Mouse (Mus musculus): ENCODE measurements at regions not wholly inside any gene's neighbourhood (a gene's known extent, or its start where the extent isn't known, plus 50 kb on each side); places are given as distances from the start of the nearest gene placed in this dataset.

GRCm38 (mm10) chr4:83915871-83916270 lies 390.5 kb downstream of the Ccdc171 start:
- no peak for DNase-seq (ENCODE audit: low read depth, low spot score)

GRCm38 (mm10) chr4:83917009-83917408 lies 391.7 kb downstream of the Ccdc171 start:
- no peak for DNase-seq (ENCODE audit: low read depth, low spot score)

- no peak for DNase-seq (ENCODE audit: low read depth, low spot score)
Measured at GRCm38 (mm10) chr4:83918093-83918492, 392.7 kb downstream of the Ccdc171 start.

GRCm38 (mm10) chr4:83919041-83919440 lies 393.7 kb downstream of the Ccdc171 start:
- DNase-seq (ENCODE audit: low read depth, low spot score): peak; percentile 13

GRCm38 (mm10) chr4:83925118-83925842 lies 399.9 kb downstream of the Ccdc171 start:
- DNase-seq (ENCODE audit: low read depth, low spot score): no peak

GRCm38 (mm10) chr4:83926195-83926731 lies 400.9 kb downstream of the Ccdc171 start:
- DNase-seq (ENCODE audit: low read depth, low spot score): no peak

- DNase-seq (ENCODE audit: low read depth, low spot score): no peak
Measured at GRCm38 (mm10) chr4:83931897-83932654, 406.7 kb downstream of the Ccdc171 start.

- DNase-seq (ENCODE audit: low read depth, low spot score): no peak
Measured at GRCm38 (mm10) chr4:83941693-83942092, 416.3 kb downstream of the Ccdc171 start.

- no peak for DNase-seq (ENCODE audit: low read depth, low spot score)
Measured at GRCm38 (mm10) chr4:83949612-83950011, 424.3 kb downstream of the Ccdc171 start.

GRCm38 (mm10) chr4:83950809-83951409 lies 425.6 kb downstream of the Ccdc171 start:
- DNase-seq (ENCODE audit: low read depth, low spot score): no peak

- no peak for DNase-seq (ENCODE audit: low read depth, low spot score)
Measured at GRCm38 (mm10) chr4:83956252-83956904, 431.0 kb downstream of the Ccdc171 start.

GRCm38 (mm10) chr4:83957217-83957692 lies 431.9 kb downstream of the Ccdc171 start:
- no peak for DNase-seq (ENCODE audit: low read depth, low spot score)

- no peak for DNase-seq (ENCODE audit: low read depth, low spot score)
Measured at GRCm38 (mm10) chr4:83966898-83967297, 441.6 kb downstream of the Ccdc171 start.

- DNase-seq (ENCODE audit: low read depth, low spot score): peak; percentile 4
Measured at GRCm38 (mm10) chr4:83973162-83973561, 447.8 kb downstream of the Ccdc171 start.

- DNase-seq (ENCODE audit: low read depth, low spot score): peak; percentile 2
Measured at GRCm38 (mm10) chr4:83974214-83975012, 449.1 kb downstream of the Ccdc171 start.

GRCm38 (mm10) chr4:83975569-83975968 lies 450.2 kb downstream of the Ccdc171 start:
- no peak for DNase-seq (ENCODE audit: low read depth, low spot score)

GRCm38 (mm10) chr4:83976067-83976466 lies 450.7 kb downstream of the Ccdc171 start:
- DNase-seq (ENCODE audit: low read depth, low spot score): no peak

GRCm38 (mm10) chr4:83979088-83979487 lies 453.7 kb downstream of the Ccdc171 start:
- no peak for DNase-seq (ENCODE audit: low read depth, low spot score)

GRCm38 (mm10) chr4:83984671-83985391 lies 459.5 kb downstream of the Ccdc171 start:
- DNase-seq (ENCODE audit: low read depth, low spot score): no peak

GRCm38 (mm10) chr4:83985451-83985850 lies 460.1 kb downstream of the Ccdc171 start:
- DNase-seq (ENCODE audit: low read depth, low spot score): no peak

Measured in 3T3-L1 (cell line).